Mouse (Mus musculus) stomach, postnatal 0 days (tissue): Measurements from ENCODE around the gene Cers6.

Experiments
- CTCF ChIP-seq: IDR thresholded peaks from 2 replicates; pipeline ENCODE4 v1.5.1; 2016; ENCODE audit warnings: antibody characterized with exemption, low read depth, mild to moderate bottlenecking, moderate library complexity
- EP300 ChIP-seq: optimal IDR thresholded peaks from 2 replicates; pipeline ENCODE3; 2016; ENCODE audit warnings: antibody characterized with exemption

DNA sequence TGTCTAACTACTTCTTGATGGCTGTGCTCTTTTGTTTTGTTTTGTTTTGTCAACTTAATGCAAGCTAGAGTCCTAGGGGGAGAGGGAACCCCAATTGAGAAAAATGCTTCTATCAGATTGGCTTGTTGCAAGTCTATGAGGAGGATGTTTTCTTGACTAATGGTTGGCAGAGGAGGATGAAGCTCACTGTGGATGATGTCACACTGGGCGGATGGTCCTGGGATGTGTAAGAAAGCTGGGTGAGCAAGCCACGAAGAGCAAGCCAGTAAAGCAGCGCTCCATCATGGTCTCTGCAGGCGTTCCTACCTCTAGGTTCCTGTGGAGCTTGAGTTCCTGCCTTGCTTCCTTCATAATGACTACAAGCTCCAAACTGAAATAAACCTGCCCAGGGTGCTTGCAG lies 25.4 kb downstream of the Cers6 start:
- no peak for TF ChIP-seq CTCF
- no peak for TF ChIP-seq EP300
